Mouse (Mus musculus): ENCODE results near the gene Aloxe3. TPM values are rescaled to one million over a fixed set of nuclear protein-coding genes. Genes with fewer than 3 reads are reported as not detected.

Aloxe3 gene
- total and polyA plus RNA-seq, 3 experiments: 0.13 TPM; not detected in 2

- no peak overlapping the region for H3K27ac ChIP-seq (ENCODE audit: control insufficient read depth, low read depth, low read length)
- H3K36me3 ChIP-seq (ENCODE audit: control insufficient read depth in 1 of 2, insufficient read depth in 2 of 2, low read length in 2 of 2): peaks cover 0 to 9% of the 10 kb centered on the region in 2 experiments; a peak in 2 of 4 replicates
- H3K9me3 ChIP-seq (replicated peaks; ENCODE audit: insufficient read depth, low read length): no peaks in the 10 kb centered on the region
- peak; percentile 92 for TF ChIP-seq ZNF384 (IDR thresholded peaks at IDR 0.05; ENCODE audit: low read depth, low read length)
- 0 out of 2 replicates have a peak, but pooled peaks have one; percentile 11 for TF ChIP-seq HCFC1 (IDR thresholded peaks at IDR 0.05; ENCODE audit: low read depth, low read length)
- no peak for TF ChIP-seq NELFE (IDR thresholded peaks at IDR 0.05; ENCODE audit: low read depth, low read length)
- no peak for TF ChIP-seq RAD21 (IDR thresholded peaks at IDR 0.05; ENCODE audit: low read depth, low read length)
- no peak for TF ChIP-seq GABPA (IDR thresholded peaks at IDR 0.05; ENCODE audit: low read depth, low read length)
- TF ChIP-seq CHD1 (IDR thresholded peaks at IDR 0.05; ENCODE audit: low read depth, low read length): no peak
- TF ChIP-seq KAT2A (conservative IDR thresholded peaks at IDR 0.05; ENCODE audit: low read depth, low read length): no peak; the same call in 1 of the 2 replicates
- peak; percentile 40; the same call in 1 of the 2 replicates for TF ChIP-seq BHLHE40 (IDR thresholded peaks at IDR 0.05; ENCODE audit: borderline replicate concordance, low read depth, low read length)
- no peak for TF ChIP-seq ETS1 (IDR thresholded peaks at IDR 0.05; ENCODE audit: low read depth, low read length)
- peak; percentile 100 for TF ChIP-seq TBP (IDR thresholded peaks at IDR 0.05; ENCODE audit: low read depth, low read length)
- TF ChIP-seq MAFK (IDR thresholded peaks at IDR 0.05; ENCODE audit: borderline replicate concordance, low read depth, low read length): peak; percentile 99
- TF ChIP-seq MXI1 (IDR thresholded peaks at IDR 0.05; ENCODE audit: low read depth, low read length): peak; percentile 15; the same call in 1 of the 2 replicates
- peak; percentile 78 for TF ChIP-seq ELF1 (IDR thresholded peaks at IDR 0.05; ENCODE audit: low read depth, low read length)
- TF ChIP-seq GATA1 (IDR thresholded peaks at IDR 0.05; ENCODE audit: low read depth, low read length): 0 out of 2 replicates have a peak, but pooled peaks have one; percentile 27
- TF ChIP-seq POLR2AphosphoS2 (IDR thresholded peaks at IDR 0.05; ENCODE audit: low read length): no peak
- TF ChIP-seq TAL1 (IDR thresholded peaks at IDR 0.05; ENCODE audit: low read length): no peak
- peak; percentile 65; the same call in 1 of the 2 replicates for TF ChIP-seq SIN3A (IDR thresholded peaks at IDR 0.05; ENCODE audit: low read length)
- TF ChIP-seq ZMIZ1 (IDR thresholded peaks at IDR 0.05; ENCODE audit: low read depth, low read length): no peak
- H3K4me1 ChIP-seq (ENCODE audit: control insufficient read depth in 1 of 2, insufficient read depth in 2 of 2, low read length in 2 of 2): peaks cover 0 to 14% of the 10 kb centered on the region in 2 experiments; a peak in 2 of 4 replicates
- peak overlapping the region; percentile 20 to 88 for H3K4me3 ChIP-seq (ENCODE audit: control insufficient read depth in 1 of 2, insufficient read depth in 1 of 2, low read depth in 2 of 2, low read length in 2 of 2)
- H3K9ac ChIP-seq (ENCODE audit: control insufficient read depth, low read depth, low read length, poor library complexity, severe bottlenecking): peak overlapping the region; percentile 51
- H3K27me3 ChIP-seq (ENCODE audit: control insufficient read depth in 1 of 2, insufficient read depth in 2 of 2, low read length in 2 of 2): no peaks in the 10 kb centered on the region
- H3K79me2 ChIP-seq (ENCODE audit: control insufficient read depth, insufficient read depth, low read length, poor library complexity): no peaks in the 10 kb centered on the region; the same call in 1 of the 2 replicates
- DNase-seq (ENCODE audit: low read depth, low spot score): peak; percentile 92
Observed at GRCm38 (mm10) chr11:69118765-69119164, 6.9 kb upstream of the Aloxe3 start.

- TF ChIP-seq UBTF (IDR thresholded peaks at IDR 0.05; ENCODE audit: borderline replicate concordance, insufficient read depth, low read depth, low read length) (no peak), USF1 (IDR thresholded peaks at IDR 0.05; ENCODE audit: low read depth, low read length) (no peak), SMC3 (IDR thresholded peaks at IDR 0.05; ENCODE audit: low read depth, low read length) (no peak), MXI1 (IDR thresholded peaks at IDR 0.05; ENCODE audit: low read depth, low read length) (peak; percentile 17; the same call in 1 of the 2 replicates)
- Histone ChIP-seq H3K9ac (ENCODE audit: control insufficient read depth, low read depth, low read length, poor library complexity, severe bottlenecking) (peak overlapping the region; percentile 51), H3K9me3 (replicated peaks; ENCODE audit: insufficient read depth, low read length) (no peaks in the 10 kb centered on the region), H3K36me3 (ENCODE audit: control insufficient read depth in 1 of 2, insufficient read depth in 2 of 2, low read length in 2 of 2) (peaks cover 0 to 9% of the 10 kb centered on the region in 2 experiments; a peak in 2 of 4 replicates), H3K4me1 (ENCODE audit: control insufficient read depth in 1 of 2, insufficient read depth in 2 of 2, low read length in 2 of 2) (peaks cover 0 to 14% of the 10 kb centered on the region in 2 experiments; a peak in 2 of 4 replicates), H3K79me2 (ENCODE audit: control insufficient read depth, insufficient read depth, low read length, poor library complexity) (no peaks in the 10 kb centered on the region; the same call in 1 of the 2 replicates), H3K27ac (ENCODE audit: control insufficient read depth, low read depth, low read length) (no peak overlapping the region), H3K4me3 (ENCODE audit: control insufficient read depth in 1 of 2, insufficient read depth in 1 of 2, low read depth in 2 of 2, low read length in 2 of 2) (peak overlapping the region; percentile 20 to 88), H3K27me3 (ENCODE audit: control insufficient read depth in 1 of 2, insufficient read depth in 2 of 2, low read length in 2 of 2) (no peaks in the 10 kb centered on the region)
- DNase-seq (ENCODE audit: low read depth, low spot score): peak; percentile 57
Observed at GRCm38 (mm10) chr11:69119446-69120155, 6.1 kb upstream of the Aloxe3 start.
